Mouse (Mus musculus) spleen, adult 2 months (tissue): Measurements from ENCODE around the gene 2700081O15Rik.
"Not testable (repeated sequence)": the region's sequence is repeated elsewhere in the genome, so short reads cannot be mapped to it uniquely, and the experiment has no call there.

Experiments used
- CTCF ChIP-seq: fragments of 200-500 bp; IDR thresholded peaks from 2 replicates; pipeline ENCODE4 v1.5.1; 2011; ENCODE audit warnings: mild to moderate bottlenecking, inconsistent platforms; ENCODE audit not compliant: insufficient read depth, insufficient read length, insufficient replicate concordance; ENCODE audit errors: extremely low read depth
- POLR2A ChIP-seq: fragments of 200-500 bp; IDR thresholded peaks from 2 replicates; pipeline ENCODE4 v1.6.1; 2011; ENCODE audit warnings: low read depth, low read length, inconsistent platforms

DNA sequence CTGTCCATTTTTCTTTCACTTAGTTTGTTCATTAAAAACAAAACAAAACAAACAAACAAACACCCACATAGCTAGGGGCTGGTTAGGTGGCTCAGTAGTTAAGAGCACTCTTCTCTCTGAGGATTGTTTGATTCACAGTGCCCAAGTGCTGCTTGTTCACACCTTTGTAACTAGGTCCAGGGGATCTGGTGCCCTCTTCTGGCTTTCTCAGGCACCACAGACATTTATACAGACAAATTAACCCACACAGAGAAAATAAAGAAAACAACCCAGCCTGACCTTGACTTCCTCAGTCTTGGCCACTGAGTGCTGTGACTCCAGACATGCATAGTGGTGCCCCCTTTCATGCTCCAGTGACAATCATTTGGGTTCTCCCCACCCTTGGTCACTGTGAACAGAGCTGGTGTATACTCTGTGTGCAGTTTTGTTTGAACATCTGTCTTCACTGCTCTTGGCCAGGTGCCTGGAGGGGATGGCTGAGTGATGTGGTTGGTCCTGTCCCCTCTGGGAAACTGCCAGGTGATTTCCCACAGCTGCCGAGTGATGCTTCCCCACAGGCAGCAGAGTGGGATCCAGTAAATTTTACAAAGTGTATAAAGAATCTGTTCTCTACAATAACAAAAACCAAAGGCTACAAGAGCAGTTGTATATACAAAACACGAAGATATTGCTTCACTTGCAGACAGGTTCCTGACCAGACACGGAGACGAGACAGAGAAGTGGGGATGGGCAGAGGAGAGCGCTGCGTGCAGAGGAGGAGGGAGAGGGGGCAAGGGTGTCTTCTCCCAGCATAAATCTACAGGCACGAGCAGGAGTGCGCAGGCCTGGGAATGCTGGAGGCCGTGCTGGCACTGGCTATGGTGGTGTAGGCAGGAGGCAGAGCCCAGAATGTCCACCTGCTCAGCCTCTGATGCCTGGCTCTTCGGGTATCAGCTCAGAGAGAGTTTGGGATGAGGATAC is 20.3 kb upstream of the 2700081O15Rik start:
- TF ChIP-seq CTCF, POLR2A: not testable (repeated sequence)
